Mouse (Mus musculus): ENCODE measurements around the gene Olfml1. TPM values are rescaled to one million over a fixed set of nuclear protein-coding genes. Genes with fewer than 3 reads are reported as not detected.

Olfml1 gene
- polyA plus RNA-seq, 1 experiment from 2014 or later: 13.3 TPM

GRCm38 (mm10) chr7:107597956-107598355, 30.7 kb downstream of the Olfml1 start:
- no peak overlapping the region for H3K9ac ChIP-seq (replicated peaks; ENCODE audit: low read depth)
- no peaks in the 10 kb centered on the region for H3K27me3 ChIP-seq (replicated peaks; ENCODE audit: insufficient read depth, low read length)
- TF ChIP-seq CTCF (IDR thresholded peaks at IDR 0.05): no peak
- TF ChIP-seq EP300 (IDR thresholded peaks at IDR 0.05): no peak
- 65% methylated on average over 3 of the region's 3 CpGs for WGBS
- H3K4me1 ChIP-seq (ENCODE audit: insufficient read depth, low read depth, low read length): no peaks in the 10 kb centered on the region; the same call in 1 of the 2 replicates
- H3K9me3 ChIP-seq (ENCODE audit: low read length): no peaks in the 10 kb centered on the region
- H3K36me3 ChIP-seq (ENCODE audit: insufficient read depth, low read length): no peaks in the 10 kb centered on the region
- no peak overlapping the region for H3K27ac ChIP-seq (ENCODE audit: low read length)
- no peak overlapping the region for H3K4me2 ChIP-seq (replicated peaks; ENCODE audit: low read depth, low read length)
- DNase-seq (ENCODE audit: low spot score): no peak
- no peak for ATAC-seq
- H3K4me3 ChIP-seq (ENCODE audit: low read depth, low read length): no peak overlapping the region

- Histone ChIP-seq H3K36me3 (ENCODE audit: insufficient read depth, low read length) (no peaks in the 10 kb centered on the region), H3K4me3 (ENCODE audit: low read depth, low read length) (no peak overlapping the region), H3K4me2 (replicated peaks; ENCODE audit: low read depth, low read length) (no peak overlapping the region), H3K9me3 (ENCODE audit: low read length) (no peaks in the 10 kb centered on the region), H3K4me1 (ENCODE audit: insufficient read depth, low read depth, low read length) (no peaks in the 10 kb centered on the region; the same call in 1 of the 2 replicates), H3K27me3 (replicated peaks; ENCODE audit: insufficient read depth, low read length) (no peaks in the 10 kb centered on the region), H3K27ac (ENCODE audit: low read length) (no peak overlapping the region), H3K9ac (replicated peaks; ENCODE audit: low read depth) (no peak overlapping the region)
- DNase-seq (ENCODE audit: low spot score) (no peak), ATAC-seq (no peak)
- 63% methylated on average over 5 of the region's 5 CpGs for WGBS
- TF ChIP-seq EP300 (IDR thresholded peaks at IDR 0.05) (no peak), CTCF (IDR thresholded peaks at IDR 0.05) (no peak)
Measured at GRCm38 (mm10) chr7:107600651-107601050, 33.4 kb downstream of the Olfml1 start.

- Histone ChIP-seq H3K4me2 (replicated peaks; ENCODE audit: low read depth, low read length) (no peak overlapping the region), H3K4me3 (ENCODE audit: low read depth, low read length) (no peak overlapping the region), H3K27ac (ENCODE audit: low read length) (no peak overlapping the region), H3K9ac (replicated peaks; ENCODE audit: low read depth) (no peak overlapping the region), H3K9me3 (ENCODE audit: low read length) (no peaks in the 10 kb centered on the region), H3K36me3 (ENCODE audit: insufficient read depth, low read length) (no peaks in the 10 kb centered on the region), H3K4me1 (ENCODE audit: insufficient read depth, low read depth, low read length) (no peaks in the 10 kb centered on the region), H3K27me3 (replicated peaks; ENCODE audit: insufficient read depth, low read length) (no peaks in the 10 kb centered on the region)
- ATAC-seq (no peak), DNase-seq (ENCODE audit: low spot score) (no peak)
- WGBS: 76% methylated on average over 4 of the region's 4 CpGs
- TF ChIP-seq CTCF (IDR thresholded peaks at IDR 0.05) (no peak), EP300 (IDR thresholded peaks at IDR 0.05) (no peak)
Measured at GRCm38 (mm10) chr7:107602505-107602904, 35.3 kb downstream of the Olfml1 start.

DNA sequence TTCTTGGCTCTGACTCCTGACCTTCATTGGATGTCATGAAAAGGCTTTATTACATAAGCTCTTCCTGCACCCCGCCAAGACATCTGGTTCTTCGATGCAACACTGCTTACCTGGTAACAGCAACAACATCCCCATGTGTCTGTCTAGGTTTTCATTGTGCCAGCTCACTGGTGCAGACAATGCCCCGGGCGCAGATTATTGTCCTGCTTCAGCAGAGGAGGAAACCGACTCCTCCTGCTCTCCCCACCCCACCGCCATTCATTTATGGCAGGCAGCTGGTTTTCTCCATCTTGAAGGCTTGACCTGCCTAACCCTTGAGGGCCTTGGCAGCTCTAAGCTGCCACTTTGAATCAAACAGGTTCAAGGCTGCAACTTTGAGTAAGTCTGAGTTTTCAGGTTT, 35.7 kb downstream of the Olfml1 start:
- TF ChIP-seq CTCF (IDR thresholded peaks at IDR 0.05) (no peak), EP300 (IDR thresholded peaks at IDR 0.05) (no peak)
- DNase-seq (ENCODE audit: low spot score): no peak
- no peak for ATAC-seq
- Histone ChIP-seq H3K27me3 (replicated peaks; ENCODE audit: insufficient read depth, low read length) (no peaks in the 10 kb centered on the region), H3K4me1 (ENCODE audit: insufficient read depth, low read depth, low read length) (no peaks in the 10 kb centered on the region), H3K9ac (replicated peaks; ENCODE audit: low read depth) (no peak overlapping the region), H3K27ac (ENCODE audit: low read length) (no peak overlapping the region), H3K9me3 (ENCODE audit: low read length) (no peaks in the 10 kb centered on the region), H3K4me2 (replicated peaks; ENCODE audit: low read depth, low read length) (no peak overlapping the region), H3K4me3 (ENCODE audit: low read depth, low read length) (no peak overlapping the region), H3K36me3 (ENCODE audit: insufficient read depth, low read length) (no peaks in the 10 kb centered on the region)
- 85% methylated on average over 6 of the region's 6 CpGs for WGBS

DNA sequence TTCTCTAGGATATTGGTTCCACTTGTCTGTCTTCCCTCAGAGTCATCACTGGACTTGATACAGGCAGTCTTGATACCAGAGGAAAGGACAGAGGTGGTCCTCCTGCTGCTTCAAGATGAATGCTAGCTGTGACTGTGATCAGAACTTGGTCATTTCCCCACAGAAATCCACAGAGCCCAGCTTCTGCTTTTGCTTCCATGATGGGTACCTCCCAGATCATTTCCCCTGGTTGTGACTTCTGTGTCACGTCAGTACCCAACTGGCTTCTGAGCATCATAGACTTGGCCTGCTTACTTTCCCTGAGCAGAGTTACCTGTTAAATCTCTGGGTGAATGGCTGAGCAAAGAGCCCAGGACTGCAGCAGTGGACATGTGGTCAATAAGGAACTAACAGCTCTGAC, 40.5 kb downstream of the Olfml1 start:
- ATAC-seq (no peak), DNase-seq (ENCODE audit: low spot score) (no peak)
- no peak overlapping the region for H3K9ac ChIP-seq (replicated peaks; ENCODE audit: low read depth)
- TF ChIP-seq CTCF (IDR thresholded peaks at IDR 0.05): no peak
- no peak for TF ChIP-seq EP300 (IDR thresholded peaks at IDR 0.05)
- 85% methylated on average over 1 of the region's 1 CpGs for WGBS
- no peak overlapping the region for H3K4me3 ChIP-seq (ENCODE audit: low read depth, low read length)
- H3K36me3 ChIP-seq (ENCODE audit: insufficient read depth, low read length): no peaks in the 10 kb centered on the region
- H3K27ac ChIP-seq (ENCODE audit: low read length): no peak overlapping the region
- H3K27me3 ChIP-seq (replicated peaks; ENCODE audit: insufficient read depth, low read length): no peaks in the 10 kb centered on the region
- H3K9me3 ChIP-seq (ENCODE audit: low read length): no peaks in the 10 kb centered on the region
- no peaks in the 10 kb centered on the region for H3K4me1 ChIP-seq (ENCODE audit: insufficient read depth, low read depth, low read length)
- H3K4me2 ChIP-seq (replicated peaks; ENCODE audit: low read depth, low read length): no peak overlapping the region

GRCm38 (mm10) chr7:107609622-107610255, 42.5 kb downstream of the Olfml1 start:
- Histone ChIP-seq H3K9me3 (ENCODE audit: low read length) (no peaks in the 10 kb centered on the region), H3K27ac (ENCODE audit: low read length) (no peak overlapping the region), H3K36me3 (ENCODE audit: insufficient read depth, low read length) (no peaks in the 10 kb centered on the region), H3K4me3 (ENCODE audit: low read depth, low read length) (no peak overlapping the region), H3K27me3 (replicated peaks; ENCODE audit: insufficient read depth, low read length) (no peaks in the 10 kb centered on the region), H3K9ac (replicated peaks; ENCODE audit: low read depth) (no peak overlapping the region), H3K4me2 (replicated peaks; ENCODE audit: low read depth, low read length) (no peak overlapping the region), H3K4me1 (ENCODE audit: insufficient read depth, low read depth, low read length) (no peaks in the 10 kb centered on the region)
- DNase-seq (ENCODE audit: low spot score): no peak
- TF ChIP-seq CTCF (IDR thresholded peaks at IDR 0.05): no peak
- TF ChIP-seq EP300 (IDR thresholded peaks at IDR 0.05): no peak
- WGBS: 82% methylated on average over 2 of the region's 2 CpGs
- no peak for ATAC-seq

DNA sequence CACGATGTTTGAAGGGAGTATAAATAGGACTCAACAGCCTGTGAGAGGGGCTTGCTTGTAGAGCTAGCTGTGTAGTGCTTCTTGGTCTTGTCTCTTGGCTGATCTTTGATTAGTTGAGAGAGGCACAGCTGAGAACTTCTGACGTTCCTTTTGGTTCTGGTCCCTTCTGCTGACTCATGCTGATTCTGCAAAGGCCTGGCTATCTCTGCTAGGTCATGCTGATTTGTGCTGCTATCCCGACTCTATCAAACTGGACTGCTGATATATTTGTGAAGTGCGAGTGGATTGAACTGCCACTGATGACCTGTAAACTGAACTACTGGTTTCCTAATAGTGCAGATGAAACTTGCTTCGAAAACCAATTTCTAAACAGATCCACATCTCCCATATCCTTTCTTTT, 43.6 kb downstream of the Olfml1 start:
- no peaks in the 10 kb centered on the region for H3K9me3 ChIP-seq (ENCODE audit: low read length)
- ATAC-seq: no peak
- DNase-seq (ENCODE audit: low spot score): no peak
- H3K4me3 ChIP-seq (ENCODE audit: low read depth, low read length): no peak overlapping the region
- H3K27me3 ChIP-seq (replicated peaks; ENCODE audit: insufficient read depth, low read length): no peaks in the 10 kb centered on the region
- no peak overlapping the region for H3K9ac ChIP-seq (replicated peaks; ENCODE audit: low read depth)
- no peaks in the 10 kb centered on the region for H3K36me3 ChIP-seq (ENCODE audit: insufficient read depth, low read length)
- 70% methylated on average over 5 of the region's 5 CpGs for WGBS
- no peaks in the 10 kb centered on the region for H3K4me1 ChIP-seq (ENCODE audit: insufficient read depth, low read depth, low read length)
- H3K4me2 ChIP-seq (replicated peaks; ENCODE audit: low read depth, low read length): no peak overlapping the region
- TF ChIP-seq CTCF (IDR thresholded peaks at IDR 0.05) (no peak), EP300 (IDR thresholded peaks at IDR 0.05) (no peak)
- H3K27ac ChIP-seq (ENCODE audit: low read length): no peak overlapping the region
